Mouse (Mus musculus): ENCODE data around the gene Abo. TPM values are rescaled to one million over a fixed set of nuclear protein-coding genes. Genes with fewer than 3 reads are reported as not detected.

The Abo gene
- polyA plus RNA-seq (2017; shearing (Covaris generic)) = under 1 TPM; 0.08 to 0.67 TPM

GRCm38 (mm10) chr2:26864879-26865278, at the start of gene Abo:
Gene Abo (minus strand): TSS chr2:26864979.

GRCm38 (mm10) chr2:26910124-26910993, 45.6 kb upstream of the Abo start, which contains the start of the genes Med22 and Rpl7a:
Gene Med22 (minus strand): TSS chr2:26910677.
Gene Rpl7a (plus strand): TSS chr2:26910764.

GRCm38 (mm10) chr2:26902467-26903220, 37.9 kb upstream of the Abo start, which contains the start of gene Surf6:
Gene Surf6 (minus strand): TSS chr2:26902879.

Other genes with a start within 250 kb of the Abo start
- 1 to 10 TPM; 7.6 to 8.5 TPM for gene Fam69b, start 236.5 kb downstream of the Abo start, polyA plus RNA-seq (2017; shearing (Covaris generic))
- gene Lcn4, start 193.7 kb downstream of the Abo start, polyA plus RNA-seq (2017; shearing (Covaris generic)) = 1 to 10 TPM in 1 of 2 experiments, under 1 TPM in 1; 0.20 to 2.2 TPM
- gene Surf6, start 37.9 kb upstream of the Abo start, polyA plus RNA-seq (2017; shearing (Covaris generic)) = 10 to 100 TPM; 41.5 to 56.3 TPM
- 10 to 100 TPM; 24.8 to 38.2 TPM for gene Med22, start 45.7 kb upstream of the Abo start, polyA plus RNA-seq (2017; shearing (Covaris generic))
- 100 to 1,000 TPM; 214 to 236 TPM for gene Rpl7a, start 45.8 kb upstream of the Abo start, polyA plus RNA-seq (2017; shearing (Covaris generic))
- gene Surf2, start 51.4 kb upstream of the Abo start, polyA plus RNA-seq (2017; shearing (Covaris generic)) = 10 to 100 TPM; 62.2 to 82.9 TPM
- 100 to 1,000 TPM; 104 to 108 TPM for gene Surf1, start 51.6 kb upstream of the Abo start, polyA plus RNA-seq (2017; shearing (Covaris generic))
- gene Surf4, start 68.9 kb upstream of the Abo start, polyA plus RNA-seq (2017; shearing (Covaris generic)) = 100 to 1,000 TPM; 154 to 155 TPM
- under 1 TPM; 0.59 to 0.81 TPM for gene Stkld1, start 69.1 kb upstream of the Abo start, polyA plus RNA-seq (2017; shearing (Covaris generic))
- gene Rexo4, start 99.4 kb upstream of the Abo start, polyA plus RNA-seq (2017; shearing (Covaris generic)) = 10 to 100 TPM; 68.1 to 86.2 TPM
- gene Adamts13, start 108.4 kb upstream of the Abo start, polyA plus RNA-seq (2017; shearing (Covaris generic)) = under 1 TPM; 0.08 to 0.23 TPM
- gene Cacfd1, start 144.9 kb upstream of the Abo start, polyA plus RNA-seq (2017; shearing (Covaris generic)) = 10 to 100 TPM; 34.4 to 34.7 TPM
- 1 to 10 TPM in 1 of 2 experiments, under 1 TPM in 1; 0.94 to 1.4 TPM for gene Slc2a6, start 163.0 kb upstream of the Abo start, polyA plus RNA-seq (2017; shearing (Covaris generic))
- gene Mymk, start 207.2 kb upstream of the Abo start, polyA plus RNA-seq (2017; shearing (Covaris generic)) = under 1 TPM in 1 of 2 experiments, not detected in 1; 0.23 TPM
- under 1 TPM; 0.19 to 0.77 TPM for gene Adamtsl2, start 214.4 kb upstream of the Abo start, polyA plus RNA-seq (2017; shearing (Covaris generic))

All from inflammation-experienced regulatory T-cells (primary cell).